Mouse (Mus musculus) ES-E14 (cell line): Measurements from ENCODE around the gene Steap3. TPM values are rescaled to one million over a fixed set of nuclear protein-coding genes. Genes with fewer than 3 reads are reported as not detected.

ENCODE experiments used
- DNase-seq: peaks from one replicate; pipeline ENCODE4 v3.0.0-alpha.2; 2013; ENCODE audit warnings: low read depth, low spot score
- H3K27ac ChIP-seq: 2 replicates; pipeline ENCODE4 v1.5.1; 2012; ENCODE audit warnings: low read depth, mild to moderate bottlenecking, low read length, moderate library complexity, mixed read lengths; ENCODE audit not compliant: poor library complexity, insufficient read depth, severe bottlenecking
- H3K36me3 ChIP-seq: 2 replicates; pipeline ENCODE4 v1.6.1; 2012; ENCODE audit warnings: mild to moderate bottlenecking, low read length, moderate library complexity, mixed read lengths; ENCODE audit not compliant: control insufficient read depth, poor library complexity, insufficient read depth, severe bottlenecking
- H3K4me1 ChIP-seq, 2 experiments: fragments of 150-350 bp in 1 of 2; sonication (generic) in 1 of 2; 2 replicates each; pipeline ENCODE4 v1.6.1; 2012; ENCODE audit warnings: low read length in 2 of 2, mild to moderate bottlenecking in 1 of 2, mixed read lengths in 1 of 2; ENCODE audit not compliant: control insufficient read depth in 2 of 2, insufficient read depth in 2 of 2, poor library complexity in 1 of 2
- H3K4me3 ChIP-seq, 2 experiments: fragments of 150-350 bp in 1 of 2; sonication (generic) in 1 of 2; 2 replicates each; pipeline ENCODE4 v1.5.1; 2012; ENCODE audit warnings: low read length in 2 of 2, low read depth in 1 of 2, mild to moderate bottlenecking in 1 of 2, mixed read lengths in 1 of 2; ENCODE audit not compliant: insufficient read depth in 1 of 2, poor library complexity in 1 of 2, severe bottlenecking in 1 of 2
- H3K9ac ChIP-seq: 2 replicates; pipeline ENCODE4 v1.6.1; 2012; ENCODE audit warnings: low read depth, mild to moderate bottlenecking, low read length, mixed read lengths; ENCODE audit not compliant: poor library complexity, insufficient read depth, severe bottlenecking
- H3K9me3 ChIP-seq: fragments of 150-350 bp; sonication (generic); 2 replicates; pipeline ENCODE4 v1.6.1; 2012; ENCODE audit warnings: low read depth, mild to moderate bottlenecking, low read length; ENCODE audit not compliant: control insufficient read depth, insufficient read depth
- CHD2 ChIP-seq: IDR thresholded peaks from 2 replicates; pipeline ENCODE4 v1.6.1; 2014; ENCODE audit warnings: mild to moderate bottlenecking, low read depth, low read length, inconsistent platforms
- HCFC1 ChIP-seq: IDR thresholded peaks from 2 replicates; pipeline ENCODE4 v1.6.1; 2012; ENCODE audit warnings: low read length, inconsistent platforms, borderline replicate concordance; ENCODE audit not compliant: insufficient read depth
- MAFK ChIP-seq: IDR thresholded peaks from 2 replicates; pipeline ENCODE4 v1.6.1; 2014; ENCODE audit warnings: mild to moderate bottlenecking, low read depth, low read length, inconsistent platforms; ENCODE audit not compliant: insufficient read depth
- ZC3H11A ChIP-seq: IDR thresholded peaks from 2 replicates; pipeline ENCODE4 v1.6.1; 2012; ENCODE audit warnings: low read depth, mild to moderate bottlenecking, inconsistent platforms, low read length, borderline replicate concordance
- ZNF384 ChIP-seq: IDR thresholded peaks from 2 replicates; pipeline ENCODE4 v1.6.1; 2012; ENCODE audit warnings: low read depth, low read length, inconsistent platforms
- in situ Hi-C, 2 experiments: fragments of 600-800 bp; cut with MboI; formaldehyde crosslinking; loops; one replicate each; pipeline ENCODE4 v1.15.1; 2025; ENCODE audit warnings: low sequenced_read_pairs in 2 of 2, inconsistent platforms in 1 of 2; ENCODE audit not compliant: unreplicated experiment in 2 of 2
- total RNA-seq: library from RNA; depleted of rRNA; stranded (reverse); fragments of 300-350 nt; gene quantifications from 2 replicates; pipeline ENCODE4 v1.2.3, GENCODE M21; 2012

Gene Steap3
- total RNA-seq, 1 experiment = 75.9 TPM

- H3K4me3 ChIP-seq = no peak overlapping the region
- in situ Hi-C loops = loop anchor here (10.0 to 25.0 kb wide), 2 partner anchors 361 to 368 kb away; no protein-coding TSS in a partner anchor
- no peak for DNase-seq
- TF ChIP-seq MAFK (no peak), HCFC1 (no peak), ZC3H11A (no peak), CHD2 (no peak), ZNF384 (no peak)
- no peak overlapping the region for H3K27ac ChIP-seq
- no peaks in the 10 kb centered on the region for H3K9me3 ChIP-seq
- H3K36me3 ChIP-seq = no peaks in the 10 kb centered on the region
- H3K4me1 ChIP-seq = no peaks in the 10 kb centered on the region
- H3K9ac ChIP-seq = no peak overlapping the region
These were observed 96.2 kb downstream of the Steap3 start for GRCm38 (mm10) chr1:120176313-120176712.

DNA sequence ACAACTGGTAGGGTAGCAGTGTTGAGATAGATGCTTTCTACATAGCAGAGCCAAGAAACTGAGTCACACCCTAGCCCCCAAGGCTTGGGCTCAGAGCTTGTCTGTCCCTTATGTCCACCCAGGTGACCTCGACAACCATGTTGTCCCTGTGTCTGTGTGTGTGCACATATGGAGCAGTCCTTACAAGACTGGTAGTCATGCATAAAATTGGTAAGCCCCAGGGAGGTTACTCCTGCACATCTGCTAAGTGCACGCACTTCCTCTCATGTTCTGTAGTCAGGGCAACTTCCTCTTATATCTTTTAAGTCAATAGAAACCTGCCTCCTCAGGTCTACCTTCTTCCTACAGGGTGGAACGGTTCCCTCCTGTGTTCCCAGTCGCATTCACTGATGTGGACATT lies 97.5 kb downstream of the Steap3 start:
- in situ Hi-C loops = loop anchor here (10.0 to 25.0 kb wide), 2 partner anchors 362 to 370 kb away; no protein-coding TSS in a partner anchor
- Histone ChIP-seq H3K4me3 (no peak overlapping the region), H3K36me3 (no peaks in the 10 kb centered on the region), H3K9ac (no peak overlapping the region), H3K4me1 (no peaks in the 10 kb centered on the region), H3K9me3 (no peaks in the 10 kb centered on the region), H3K27ac (no peak overlapping the region)
- TF ChIP-seq HCFC1 = no peak
- TF ChIP-seq ZC3H11A = no peak
- no peak for TF ChIP-seq ZNF384
- TF ChIP-seq MAFK = no peak
- no peak for TF ChIP-seq CHD2
- no peak for DNase-seq

DNA sequence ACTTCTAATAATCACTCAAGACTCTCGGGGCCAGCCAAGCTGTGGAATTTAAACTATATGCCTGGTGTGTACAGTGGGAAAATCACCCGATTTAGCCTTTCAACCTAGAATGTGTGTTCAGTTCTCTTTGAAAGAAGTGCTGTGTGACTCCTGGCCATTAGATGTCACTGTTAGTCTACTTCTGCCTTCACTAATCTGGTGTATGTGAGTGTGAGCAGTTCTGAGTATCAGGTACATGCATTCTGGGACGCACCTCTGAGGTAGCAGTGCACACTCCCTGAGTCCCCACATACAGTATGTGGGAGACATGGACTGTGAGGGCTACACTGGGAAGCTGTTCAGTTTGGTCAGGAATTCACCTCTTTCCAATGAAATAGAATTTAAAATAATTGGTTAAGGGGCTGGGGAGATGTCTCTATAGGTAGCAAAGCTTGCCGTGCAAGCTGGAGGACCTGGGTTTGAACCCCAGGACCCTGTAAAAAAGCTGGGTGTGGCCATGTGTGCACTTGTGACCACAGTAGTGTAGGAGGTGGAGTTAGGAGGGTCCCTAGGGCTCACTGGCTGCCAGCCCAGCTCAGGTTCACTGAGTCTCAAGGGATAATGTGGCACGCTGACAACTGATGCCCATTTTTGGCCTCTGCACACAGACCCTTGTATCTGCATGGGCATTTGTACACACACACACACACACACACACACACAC lies 100.5 kb downstream of the Steap3 start:
- no peaks in the 10 kb centered on the region for H3K36me3 ChIP-seq
- H3K4me1 ChIP-seq = no peaks in the 10 kb centered on the region
- no peaks in the 10 kb centered on the region for H3K9me3 ChIP-seq
- in situ Hi-C loops = loop anchor here in 1 of 2 experiments (10.0 kb wide), 1 partner anchor 373 kb away; no protein-coding TSS in a partner anchor
- no peak for TF ChIP-seq HCFC1
- peak; percentile 39; the same call in 1 of the 2 replicates for TF ChIP-seq ZC3H11A
- TF ChIP-seq CHD2 = no peak
- no peak for TF ChIP-seq MAFK
- TF ChIP-seq ZNF384 = no peak
- peak; percentile 17 for DNase-seq
- no peak overlapping the region for H3K9ac ChIP-seq
- no peak overlapping the region for H3K27ac ChIP-seq
- no peak overlapping the region for H3K4me3 ChIP-seq

GRCm38 (mm10) chr1:120170307-120170706 lies 102.2 kb downstream of the Steap3 start:
- TF ChIP-seq CHD2 = no peak
- TF ChIP-seq ZC3H11A = no peak
- no peak for TF ChIP-seq HCFC1
- no peak for TF ChIP-seq MAFK
- no peak for TF ChIP-seq ZNF384

More at GRCm38 (mm10) chr1:120170307-120170706, 102.2 kb downstream of the Steap3 start:
- Histone ChIP-seq H3K36me3 (no peaks in the 10 kb centered on the region), H3K4me3 (no peak overlapping the region), H3K9ac (no peak overlapping the region), H3K9me3 (no peaks in the 10 kb centered on the region), H3K4me1 (no peaks in the 10 kb centered on the region), H3K27ac (no peak overlapping the region)
- in situ Hi-C loops = loop anchor here in 1 of 2 experiments (10.0 kb wide), 1 partner anchor 374 kb away; no protein-coding TSS in a partner anchor
- DNase-seq = no peak
